Mouse (Mus musculus) MEL (cell line): Measurements from ENCODE around the gene Smarcc2. TPM values are rescaled to one million over a fixed set of nuclear protein-coding genes. Genes with fewer than 3 reads are reported as not detected.

Experiments
- DNase-seq: peaks from one replicate; pipeline ENCODE4 v3.0.0; 2011; ENCODE audit warnings: low read depth, low spot score
- H3K27ac ChIP-seq: 2 replicates; pipeline ENCODE4 v1.5.1; 2012; ENCODE audit warnings: low read depth, mild to moderate bottlenecking, control low read depth, low read length, moderate library complexity; ENCODE audit not compliant: control insufficient read depth
- H3K27me3 ChIP-seq, 2 experiments: fragments of 150-350 bp in 1 of 2; sonication (generic) in 1 of 2; 2 replicates each; pipeline ENCODE4 v1.6.1; 2012; ENCODE audit warnings: low read length in 2 of 2, mild to moderate bottlenecking in 2 of 2, improper control_type of control experiment in 1 of 2, moderate library complexity in 1 of 2; ENCODE audit not compliant: insufficient read depth in 2 of 2, control insufficient read depth in 1 of 2
- H3K36me3 ChIP-seq, 2 experiments: 2 replicates each; pipeline ENCODE4 v1.6.1; 2012 to 2014; ENCODE audit warnings: low read length in 2 of 2, improper control_type of control experiment in 1 of 2, inconsistent platforms in 1 of 2, mild to moderate bottlenecking in 1 of 2; ENCODE audit not compliant: insufficient read depth in 2 of 2, control insufficient read depth in 1 of 2
- H3K4me1 ChIP-seq, 2 experiments: fragments of 150-350 bp in 1 of 2; sonication (generic) in 1 of 2; 2 replicates each; pipeline ENCODE4 v1.6.1; 2012; ENCODE audit warnings: low read length in 2 of 2, improper control_type of control experiment in 1 of 2, mild to moderate bottlenecking in 1 of 2; ENCODE audit not compliant: insufficient read depth in 2 of 2, control insufficient read depth in 1 of 2
- H3K4me3 ChIP-seq, 2 experiments: fragments of 150-350 bp in 1 of 2; sonication (generic) in 1 of 2; 2 replicates each; pipeline ENCODE4 v1.5.1; 2012; ENCODE audit warnings: low read depth in 2 of 2, low read length in 2 of 2, mild to moderate bottlenecking in 2 of 2, moderate library complexity in 2 of 2, control low read depth in 1 of 2, improper control_type of control experiment in 1 of 2; ENCODE audit not compliant: control insufficient read depth in 1 of 2, insufficient read depth in 1 of 2
- H3K79me2 ChIP-seq: 2 replicates; pipeline ENCODE4 v1.6.1; 2012; ENCODE audit warnings: mild to moderate bottlenecking, low read length, moderate library complexity; ENCODE audit not compliant: control insufficient read depth, poor library complexity, insufficient read depth
- H3K9ac ChIP-seq: 2 replicates; pipeline ENCODE4 v1.6.1; 2012; ENCODE audit warnings: low read depth, mild to moderate bottlenecking, control low read depth, low read length, moderate library complexity; ENCODE audit not compliant: control insufficient read depth, poor library complexity, severe bottlenecking
- H3K9me3 ChIP-seq: fragments of 150-350 bp; sonication (generic); replicated peaks from 2 replicates; pipeline ENCODE4 v1.6.1; 2012; ENCODE audit warnings: mild to moderate bottlenecking, low read length, improper control_type of control experiment, moderate library complexity; ENCODE audit not compliant: insufficient read depth
- CHD2 ChIP-seq: IDR thresholded peaks from 2 replicates; pipeline ENCODE4 v1.6.1; 2011; ENCODE audit warnings: low read length, improper control_type of control experiment
- CTCF ChIP-seq, 3 experiments: IDR thresholded peaks in 2 of 3; conservative IDR thresholded peaks in 1 of 3; 2 replicates each; pipeline ENCODE4 v1.5.1; 2011 to 2012; ENCODE audit warnings: low read length in 3 of 3, low read depth in 2 of 3, mild to moderate bottlenecking in 2 of 3, improper control_type of control experiment in 1 of 3, inconsistent platforms in 1 of 3, mixed read lengths in 1 of 3, moderate library complexity in 1 of 3; ENCODE audit not compliant: control insufficient read depth in 1 of 3, insufficient read depth in 1 of 3, poor library complexity in 1 of 3, severe bottlenecking in 1 of 3
- GABPA ChIP-seq: IDR thresholded peaks from 2 replicates; pipeline ENCODE4 v1.6.1; 2012; ENCODE audit warnings: low read depth, mild to moderate bottlenecking, inconsistent platforms, low read length, improper control_type of control experiment, moderate library complexity
- KAT2A ChIP-seq: conservative IDR thresholded peaks from 2 replicates; pipeline ENCODE4 v1.6.1; 2012; ENCODE audit warnings: low read depth, low read length, improper control_type of control experiment, inconsistent platforms
- MAX ChIP-seq: IDR thresholded peaks from 2 replicates; pipeline ENCODE4 v1.6.1; 2011; ENCODE audit warnings: low read length, improper control_type of control experiment
- MAZ ChIP-seq: IDR thresholded peaks from 2 replicates; pipeline ENCODE4 v1.6.1; 2012; ENCODE audit warnings: low read depth, mild to moderate bottlenecking, inconsistent platforms, low read length, improper control_type of control experiment
- NELFE ChIP-seq: IDR thresholded peaks from 2 replicates; pipeline ENCODE4 v1.6.1; 2011; ENCODE audit warnings: low read depth, low read length, improper control_type of control experiment
- NRF1 ChIP-seq: IDR thresholded peaks from 2 replicates; pipeline ENCODE4 v1.6.1; 2014; ENCODE audit warnings: low read depth, mild to moderate bottlenecking, inconsistent platforms, low read length, improper control_type of control experiment, moderate library complexity; ENCODE audit not compliant: poor library complexity, insufficient read depth, severe bottlenecking
- POLR2A ChIP-seq, 2 experiments: IDR thresholded peaks; 2 replicates each; pipeline ENCODE4 v1.6.1; 2011 to 2012; ENCODE audit warnings: low read length in 2 of 2, mild to moderate bottlenecking in 2 of 2, control low read depth in 1 of 2, improper control_type of control experiment in 1 of 2, low read depth in 1 of 2, moderate library complexity in 1 of 2; ENCODE audit not compliant: control insufficient read depth in 1 of 2, insufficient read depth in 1 of 2, poor library complexity in 1 of 2
- RAD21 ChIP-seq: IDR thresholded peaks from 2 replicates; pipeline ENCODE4 v1.6.1; 2011; ENCODE audit warnings: mild to moderate bottlenecking, low read depth, low read length, improper control_type of control experiment
- RCOR1 ChIP-seq: IDR thresholded peaks from 2 replicates; pipeline ENCODE4 v1.6.1; 2012; ENCODE audit warnings: low read depth, mild to moderate bottlenecking, inconsistent platforms, low read length, improper control_type of control experiment
- SMC3 ChIP-seq: IDR thresholded peaks from 2 replicates; pipeline ENCODE4 v1.6.1; 2011; ENCODE audit warnings: low read depth, low read length, improper control_type of control experiment
- USF1 ChIP-seq: IDR thresholded peaks from 2 replicates; pipeline ENCODE4 v1.6.1; 2014; ENCODE audit warnings: low read depth, mild to moderate bottlenecking, inconsistent platforms, low read length, improper control_type of control experiment, moderate library complexity
- USF2 ChIP-seq, 2 experiments: IDR thresholded peaks; 2 replicates each; pipeline ENCODE4 v1.6.1; 2011 to 2012; ENCODE audit warnings: improper control_type of control experiment in 2 of 2, low read length in 2 of 2, borderline replicate concordance in 1 of 2, inconsistent platforms in 1 of 2, low read depth in 1 of 2, mild to moderate bottlenecking in 1 of 2; ENCODE audit not compliant: insufficient read depth in 1 of 2
- ZMIZ1 ChIP-seq: IDR thresholded peaks from 2 replicates; pipeline ENCODE4 v1.6.1; 2012; ENCODE audit warnings: low read depth, mild to moderate bottlenecking, inconsistent platforms, low read length, improper control_type of control experiment, moderate library complexity
- polyA plus RNA-seq, 2 experiments: library from polyadenylated mRNA; stranded (reverse) in 1 of 2; unstranded in 1 of 2; fragments of >175 nt in 1 of 2; fragments of >200 nt in 1 of 2; gene quantifications; 2 replicates each; pipeline versions ENCODE4 v1.2.1 to v1.2.4; 2012; ENCODE audit warnings: low replicate concordance in 2 of 2, low read depth in 1 of 2; ENCODE audit not compliant: insufficient read length in 2 of 2, insufficient read depth in 1 of 2, missing spikeins in 1 of 2
- total RNA-seq: library from RNA; depleted of rRNA; stranded (reverse); fragments of 300-350 nt; gene quantifications from 2 replicates; pipeline ENCODE4 v1.2.3, GENCODE M21; 2012

Smarcc2 gene
- total and polyA plus RNA-seq, 3 experiments: 24.8 to 226 (median 68.8) TPM

DNA sequence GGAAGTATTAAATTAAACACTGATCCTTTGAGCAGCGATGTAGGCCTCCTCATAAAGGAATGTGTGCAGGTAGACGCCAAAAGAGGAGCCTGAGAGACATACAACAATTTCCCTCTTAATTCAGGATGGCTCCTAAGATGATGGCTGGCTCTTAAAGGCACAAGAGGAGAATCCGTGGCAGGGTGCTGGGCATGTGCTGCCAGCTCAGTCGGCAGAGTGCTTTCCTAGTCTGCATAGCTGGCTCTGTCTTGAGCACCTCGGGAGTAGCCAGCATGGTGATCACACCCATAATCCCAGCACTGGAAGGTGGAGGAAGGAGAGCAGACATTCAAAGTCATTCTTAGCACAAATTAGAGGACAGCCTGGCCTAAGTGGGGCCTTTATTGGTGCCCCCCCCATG is 23.2 kb upstream of the Smarcc2 start:
- Histone ChIP-seq H3K9me3 (no peaks in the 10 kb centered on the region), H3K27ac (no peak overlapping the region), H3K4me1 (no peaks in the 10 kb centered on the region), H3K36me3 (peaks cover 0 to 17% of the 10 kb centered on the region in 2 experiments; a peak in 2 of 4 replicates), H3K79me2 (no peaks in the 10 kb centered on the region), H3K9ac (no peak overlapping the region), H3K27me3 (no peaks in the 10 kb centered on the region), H3K4me3 (no peak overlapping the region)
- TF ChIP-seq KAT2A (no peak), NELFE (no peak), USF2 (IDR thresholded peaks at IDR 0.05; ENCODE audit: borderline replicate concordance in 1 of 2, insufficient read depth in 1 of 2, low read depth in 1 of 2, low read length in 2 of 2) (no peak), RAD21 (no peak), NRF1 (no peak), ZMIZ1 (no peak), MAX (no peak), GABPA (no peak), MAZ (no peak), POLR2A (IDR thresholded peaks at IDR 0.05; ENCODE audit: control insufficient read depth in 1 of 2, insufficient read depth in 1 of 2, low read depth in 1 of 2, low read length in 2 of 2, poor library complexity in 1 of 2) (no peak)
- no peak for DNase-seq

DNA sequence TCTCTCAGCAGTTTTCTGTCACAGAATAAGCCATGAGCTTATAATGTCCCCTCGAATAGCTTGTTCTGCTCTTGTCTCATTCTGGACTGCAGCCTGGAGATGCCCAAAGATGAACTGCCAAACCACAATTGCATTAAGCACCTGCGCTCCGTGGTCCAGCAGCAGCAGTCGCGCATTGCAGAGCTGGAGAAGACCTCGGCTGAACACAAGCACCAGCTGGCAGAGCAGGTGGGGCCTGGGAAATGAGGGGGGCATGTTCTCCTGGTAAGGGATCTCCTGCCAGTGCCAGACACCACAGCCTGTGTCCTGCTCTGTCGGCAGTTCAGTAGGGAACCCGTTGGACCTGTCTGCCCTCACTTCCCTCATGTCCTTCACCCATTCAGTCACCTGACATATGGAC is 22.7 kb upstream of the Smarcc2 start:
- Histone ChIP-seq H3K27me3 (no peaks in the 10 kb centered on the region), H3K4me1 (no peaks in the 10 kb centered on the region), H3K9me3 (no peaks in the 10 kb centered on the region), H3K4me3 (no peak overlapping the region), H3K27ac (no peak overlapping the region), H3K79me2 (no peaks in the 10 kb centered on the region), H3K36me3 (peaks cover 0 to 17% of the 10 kb centered on the region in 2 experiments; a peak in 2 of 4 replicates), H3K9ac (no peak overlapping the region)
- DNase-seq: no peak
- TF ChIP-seq SMC3 (no peak), CTCF (IDR thresholded peaks at IDR 0.05 in 2 of 3, conservative IDR thresholded peaks at IDR 0.05 in 1 of 3; ENCODE audit: control insufficient read depth in 1 of 3, insufficient read depth in 1 of 3, low read depth in 2 of 3, low read length in 3 of 3, poor library complexity in 1 of 3, severe bottlenecking in 1 of 3) (no peak), USF1 (no peak)

DNA sequence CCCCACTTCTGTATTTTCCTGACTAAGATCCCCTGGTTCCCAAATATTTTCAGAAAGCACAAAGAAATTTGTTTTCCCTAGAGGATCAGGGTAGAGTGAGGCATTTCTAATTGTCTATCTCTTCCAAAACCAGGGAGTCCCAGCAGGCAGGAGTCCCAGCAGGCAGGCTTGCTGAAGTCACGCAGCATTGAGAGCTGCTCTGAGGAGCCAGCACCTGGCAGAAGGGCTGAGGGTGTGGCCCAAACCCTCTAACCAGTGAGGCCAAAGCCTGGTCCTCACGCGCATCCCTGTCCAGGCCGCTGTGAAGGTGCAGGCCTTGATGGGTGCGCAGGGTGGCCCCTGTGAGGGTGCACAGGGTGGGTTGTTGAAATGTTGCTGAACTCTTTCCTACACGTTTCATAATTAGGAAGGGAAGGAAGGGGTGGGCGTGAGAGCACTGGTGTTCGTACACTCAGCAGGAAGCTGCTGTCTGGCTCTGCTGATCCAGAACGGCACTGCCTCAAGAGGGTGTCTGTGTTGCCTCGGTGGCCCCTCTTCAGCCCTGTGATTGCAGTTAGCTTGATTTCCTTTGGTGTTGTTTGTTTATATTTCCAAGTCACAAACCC is 20.3 kb upstream of the Smarcc2 start:
- Histone ChIP-seq H3K4me1 (no peaks in the 10 kb centered on the region), H3K27ac (no peak overlapping the region), H3K9me3 (no peaks in the 10 kb centered on the region), H3K27me3 (no peaks in the 10 kb centered on the region), H3K9ac (no peak overlapping the region), H3K36me3 (peaks cover 0 to 10% of the 10 kb centered on the region in 2 experiments; a peak in 2 of 4 replicates), H3K4me3 (no peak overlapping the region)
- DNase-seq: no peak
- no peak for TF ChIP-seq NRF1
- no peak for TF ChIP-seq CHD2
- no peak for TF ChIP-seq RCOR1
- TF ChIP-seq, all 39 proteins: peak for 0
- H3K79me2 ChIP-seq: no peaks in the 10 kb centered on the region
